Mouse (Mus musculus) kidney, postnatal 14 days (tissue): Measurements from ENCODE around the gene Ewsr1.
"Not testable (repeated sequence)": the region's sequence is repeated elsewhere in the genome, so short reads cannot be mapped to it uniquely, and the experiment has no call there.

Experiments used
- DNase-seq: peaks from one replicate; pipeline ENCODE4 v3.0.0; 2022; ENCODE audit warnings: mixed read lengths

Ewsr1 gene

DNA sequence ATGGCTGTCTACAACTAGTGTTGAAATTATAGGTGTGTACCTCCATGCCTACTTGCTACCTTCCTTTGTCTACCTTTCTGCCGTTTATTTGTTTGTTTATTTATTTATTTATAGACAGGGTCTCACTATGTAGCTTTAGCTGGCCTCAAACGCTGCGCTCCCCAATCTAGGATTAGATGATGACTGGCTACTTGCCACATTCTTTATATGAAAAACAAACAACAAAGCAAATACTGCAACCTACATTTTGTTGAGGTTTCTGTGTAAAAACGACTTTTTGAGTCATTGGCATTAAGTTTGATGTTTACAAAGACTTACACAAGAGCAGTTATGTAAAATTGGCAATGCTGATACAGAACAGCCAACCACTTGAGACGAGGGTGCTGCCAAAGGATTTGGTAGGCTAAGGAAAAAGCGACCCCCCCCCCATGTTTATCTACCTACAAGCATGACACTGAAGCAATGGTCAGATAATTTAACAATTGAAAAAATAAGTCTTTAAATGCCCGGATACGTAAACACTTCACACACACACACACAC, 2.5 kb downstream of the Ewsr1 start:
- DNase-seq = no peak

DNA sequence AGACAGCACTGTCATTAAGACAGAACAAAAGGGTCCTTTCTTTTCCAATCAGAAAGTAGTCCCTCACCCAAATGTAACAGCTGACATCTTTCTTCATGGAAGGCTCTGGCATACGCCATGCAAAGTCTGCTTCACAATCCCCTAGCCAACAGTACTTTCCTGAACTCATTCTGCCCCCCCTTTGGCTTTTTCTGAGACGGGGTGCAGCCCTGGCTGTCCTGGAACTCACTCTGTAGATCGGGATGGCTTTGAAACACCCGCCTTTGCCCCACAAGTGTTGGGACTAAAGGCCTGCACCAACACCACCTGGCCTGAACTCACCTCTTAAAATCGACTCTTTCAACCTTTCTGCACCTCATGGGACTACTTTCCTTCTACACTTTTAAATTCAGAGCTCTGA, 3.2 kb downstream of the Ewsr1 start:
- DNase-seq = no peak

DNA sequence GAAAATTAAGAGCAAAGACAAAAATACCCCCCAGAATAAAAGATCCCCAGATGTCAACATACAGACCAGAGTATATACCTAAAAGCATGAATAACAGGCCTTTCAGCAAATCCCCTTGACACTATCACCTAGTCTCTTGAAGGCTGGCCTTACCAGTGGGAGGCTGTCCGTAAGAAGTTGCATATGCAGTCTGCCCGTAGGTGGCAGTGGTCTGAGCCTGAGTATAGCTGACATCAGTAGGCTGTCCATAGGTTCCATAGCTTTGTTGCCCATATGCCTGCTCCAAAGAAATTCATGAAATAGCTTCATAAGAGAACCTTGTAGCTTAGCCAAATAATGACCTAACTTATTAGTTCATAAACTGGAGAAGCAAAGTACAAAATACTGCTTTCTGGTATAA, 7.4 kb downstream of the Ewsr1 start:
- no peak for DNase-seq

DNA sequence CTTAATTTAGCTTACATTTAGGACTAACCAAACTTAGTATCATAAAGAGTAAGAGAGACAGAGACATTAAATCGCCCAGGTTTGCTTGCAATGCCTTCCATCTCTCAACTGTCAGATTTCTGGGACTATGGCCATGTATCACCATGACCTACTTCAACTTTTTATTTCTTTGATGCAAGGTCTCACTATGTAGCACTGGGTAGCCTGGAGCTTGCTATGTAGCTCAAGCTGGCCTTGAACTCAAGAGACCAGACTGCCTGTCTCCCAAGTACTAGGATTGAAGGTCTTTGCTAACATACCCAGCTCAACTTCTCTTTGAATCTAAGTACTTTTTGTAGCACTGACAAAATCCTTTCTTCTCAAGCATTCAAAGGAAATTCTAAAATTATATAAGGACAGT, 9.9 kb downstream of the Ewsr1 start:
- DNase-seq = no peak

DNA sequence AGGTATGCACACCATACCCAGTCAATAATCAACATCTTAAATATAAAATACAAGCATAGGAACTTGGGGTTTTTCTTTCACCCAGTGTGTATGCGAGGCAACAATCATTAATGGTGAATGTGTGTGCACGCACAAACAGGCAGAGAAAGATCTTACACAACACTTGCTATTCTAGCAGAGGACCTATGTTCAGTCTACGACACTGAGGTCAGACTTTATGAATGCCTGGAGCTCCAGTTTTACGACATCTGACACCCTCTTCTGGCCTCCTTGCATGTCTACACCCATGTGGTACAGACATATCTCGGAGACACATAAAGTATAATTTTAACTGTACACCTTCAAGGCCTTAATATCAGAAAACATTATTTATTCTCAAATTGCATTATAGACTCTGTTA, 22.2 kb downstream of the Ewsr1 start:
- not testable (repeated sequence) for DNase-seq

DNA sequence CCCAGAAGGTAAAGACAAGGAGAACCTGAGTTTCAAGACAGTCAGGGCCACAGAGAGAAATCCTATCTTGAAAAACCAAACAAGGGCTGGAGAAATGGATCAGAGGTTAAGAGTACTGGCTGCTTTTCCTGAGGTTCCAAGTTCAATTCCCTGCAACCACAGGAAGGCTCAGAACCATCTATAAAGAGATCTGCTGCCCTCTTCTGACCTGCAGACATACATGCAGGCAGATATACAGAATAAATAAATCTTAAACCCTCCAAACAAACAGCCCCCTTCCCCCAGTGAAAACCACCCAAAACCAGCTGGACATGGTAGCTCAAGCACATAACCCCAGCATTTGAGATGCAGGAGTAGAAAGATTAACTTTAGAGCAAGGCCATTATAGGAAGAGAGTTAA, 23.3 kb downstream of the Ewsr1 start:
- DNase-seq = no peak

DNA sequence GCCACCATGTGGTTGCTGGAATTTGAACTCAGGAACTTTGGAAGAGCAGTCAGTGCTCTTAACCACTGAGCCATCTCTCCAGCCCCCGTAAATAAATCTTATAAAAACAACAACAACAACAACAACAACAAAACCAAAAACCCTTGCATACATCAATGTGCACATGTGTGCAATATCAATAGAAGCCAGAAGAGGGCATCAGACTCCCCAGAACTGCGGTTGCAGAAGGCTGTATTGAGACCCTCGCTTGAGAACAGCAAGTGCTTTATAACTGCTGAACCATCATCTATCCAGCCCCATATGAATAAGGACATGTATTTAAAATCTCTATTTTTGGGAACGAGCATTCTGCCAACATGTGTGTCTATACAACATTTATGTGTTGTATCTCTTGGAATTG, 24.2 kb downstream of the Ewsr1 start:
- DNase-seq = no peak

DNA sequence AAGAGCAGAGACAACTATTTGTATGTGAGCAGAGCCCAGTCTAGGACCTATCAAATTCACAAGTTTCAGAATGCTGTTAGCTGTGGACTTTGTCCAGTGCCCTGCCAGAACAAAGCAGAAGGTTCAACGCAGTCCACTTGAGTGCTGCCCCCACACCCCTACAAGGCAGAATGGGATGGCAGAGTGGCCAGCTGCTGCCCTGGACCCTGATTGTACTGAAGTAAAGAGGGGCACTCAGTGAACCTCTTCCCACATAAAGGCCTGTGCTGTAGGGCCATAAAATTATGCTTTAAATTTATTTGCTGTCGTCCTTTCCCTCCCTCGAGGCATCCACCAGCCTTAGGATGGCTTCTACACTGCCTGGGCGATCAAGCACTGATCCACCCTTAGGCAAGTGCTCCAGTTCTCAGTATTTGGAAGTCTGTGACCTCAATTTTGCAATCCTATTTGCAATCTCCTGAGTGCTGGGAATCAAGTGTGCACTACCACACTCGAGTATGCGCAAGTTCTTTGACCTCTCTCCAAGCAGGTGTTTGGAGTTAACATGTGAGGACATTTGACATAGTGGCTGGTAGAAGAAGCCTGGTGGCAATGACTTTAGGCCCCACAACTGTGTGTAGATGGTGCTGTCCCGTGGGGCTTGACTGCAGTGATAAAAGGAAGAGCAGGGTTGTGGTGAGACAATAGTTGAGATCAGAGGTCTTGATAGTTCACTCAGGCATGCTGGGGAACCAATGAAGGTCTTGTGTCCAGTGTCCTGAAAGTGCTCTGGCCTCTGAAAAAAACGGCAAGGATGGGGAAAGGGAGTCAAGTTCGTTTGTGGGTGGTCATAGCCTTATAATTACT, 30.7 kb downstream of the Ewsr1 start:
- DNase-seq = no peak

DNA sequence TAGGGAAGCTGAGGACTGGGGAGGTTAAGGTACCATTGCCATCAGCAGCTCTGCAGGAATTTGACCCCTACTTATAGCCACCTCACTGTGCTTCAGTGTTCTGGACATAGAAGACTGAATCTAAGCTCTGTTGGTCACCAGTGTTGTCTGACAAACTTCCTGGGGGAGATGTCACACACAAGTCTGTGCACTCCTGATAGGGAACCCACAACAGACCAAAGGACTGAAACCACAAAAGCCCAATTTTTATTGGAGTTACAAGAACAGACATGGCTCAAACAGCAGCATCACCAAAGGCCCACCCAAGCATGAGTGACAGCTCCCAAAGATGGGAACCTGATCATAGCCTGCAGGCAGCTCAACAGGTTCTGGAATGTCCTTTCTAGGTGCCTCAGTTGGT, 32.0 kb downstream of the Ewsr1 start:
- no peak for DNase-seq

DNA sequence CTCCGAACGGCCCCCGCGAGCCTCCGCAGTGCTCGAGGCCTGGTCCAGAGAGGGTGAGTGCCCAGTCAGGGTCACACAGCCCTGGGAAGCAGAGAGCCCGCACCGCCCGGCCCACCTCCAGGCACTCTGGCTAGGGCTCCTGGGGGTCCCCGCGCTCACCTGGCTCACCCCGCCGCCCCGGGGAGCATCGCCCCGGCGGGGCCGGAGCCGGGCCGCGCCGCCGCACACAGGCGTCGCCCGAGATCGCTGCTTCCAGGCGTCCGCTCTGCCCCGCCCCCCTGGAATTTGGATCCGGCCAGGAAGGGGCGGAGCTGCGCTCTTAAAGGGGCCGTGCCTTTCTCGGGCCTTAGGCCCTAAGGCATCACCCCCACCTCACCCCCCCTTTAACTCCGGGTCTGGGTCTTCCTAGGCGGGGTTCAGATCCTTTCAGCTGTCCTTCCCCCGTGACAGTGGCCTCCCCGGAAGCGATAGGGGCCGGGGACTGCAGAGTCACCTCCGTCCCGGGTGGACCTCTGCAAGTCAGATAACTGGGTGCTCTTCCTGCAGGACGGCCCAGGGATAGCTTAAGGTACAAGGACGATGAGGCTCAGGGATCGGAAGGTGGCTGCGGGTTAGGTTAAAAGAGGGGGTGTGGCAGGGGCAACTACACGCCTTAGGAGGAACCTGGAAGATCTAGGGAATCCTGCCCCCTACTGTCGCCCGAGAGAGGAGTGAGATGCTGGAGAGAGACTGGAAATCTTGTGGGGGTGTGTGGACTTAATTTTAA, 33.8 kb downstream of the Ewsr1 start, which contains the start of gene Gas2l1:
Gene Gas2l1, minus strand, starts transcription at position 272 of the 766 bp plus-strand sequence.
- DNase-seq = peak; percentile 95

DNA sequence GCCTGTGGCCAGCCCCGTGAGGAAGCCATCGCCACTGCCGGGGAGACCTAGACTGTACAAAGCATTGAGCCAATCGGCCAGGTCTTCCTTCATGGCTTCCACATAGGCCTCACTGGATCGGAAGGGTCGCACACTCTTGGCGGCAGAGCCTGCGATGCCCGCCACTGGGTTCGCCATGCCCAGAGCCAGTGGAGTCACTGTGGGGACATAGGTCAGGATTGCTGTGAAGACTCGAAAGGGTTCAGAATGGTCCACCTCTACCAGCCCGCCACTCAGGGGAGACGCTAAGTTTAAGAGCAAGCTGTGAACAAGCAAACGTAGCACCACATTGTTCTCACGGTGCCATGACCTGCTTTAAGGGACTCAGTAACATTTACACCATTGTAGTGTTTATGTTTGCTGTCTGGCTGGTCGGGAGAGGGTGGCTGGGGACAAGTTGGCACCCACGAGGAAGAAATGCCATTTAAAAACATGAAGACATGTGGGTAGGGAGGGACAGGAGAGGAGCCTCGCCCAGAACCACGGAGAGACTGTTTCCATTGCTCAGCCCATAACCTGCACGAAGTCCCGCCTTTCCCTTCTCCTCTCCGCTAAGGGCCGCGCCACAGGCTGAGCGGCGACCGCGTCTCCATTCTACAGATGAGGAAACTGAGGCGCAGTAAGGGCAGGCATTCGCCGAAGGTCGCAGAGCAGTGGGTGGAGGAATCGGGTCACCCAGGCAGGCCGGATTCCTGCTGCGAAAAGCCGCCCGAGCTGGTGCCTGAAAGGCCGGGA, 34.6 kb downstream of the Ewsr1 start:
- DNase-seq = no peak

DNA sequence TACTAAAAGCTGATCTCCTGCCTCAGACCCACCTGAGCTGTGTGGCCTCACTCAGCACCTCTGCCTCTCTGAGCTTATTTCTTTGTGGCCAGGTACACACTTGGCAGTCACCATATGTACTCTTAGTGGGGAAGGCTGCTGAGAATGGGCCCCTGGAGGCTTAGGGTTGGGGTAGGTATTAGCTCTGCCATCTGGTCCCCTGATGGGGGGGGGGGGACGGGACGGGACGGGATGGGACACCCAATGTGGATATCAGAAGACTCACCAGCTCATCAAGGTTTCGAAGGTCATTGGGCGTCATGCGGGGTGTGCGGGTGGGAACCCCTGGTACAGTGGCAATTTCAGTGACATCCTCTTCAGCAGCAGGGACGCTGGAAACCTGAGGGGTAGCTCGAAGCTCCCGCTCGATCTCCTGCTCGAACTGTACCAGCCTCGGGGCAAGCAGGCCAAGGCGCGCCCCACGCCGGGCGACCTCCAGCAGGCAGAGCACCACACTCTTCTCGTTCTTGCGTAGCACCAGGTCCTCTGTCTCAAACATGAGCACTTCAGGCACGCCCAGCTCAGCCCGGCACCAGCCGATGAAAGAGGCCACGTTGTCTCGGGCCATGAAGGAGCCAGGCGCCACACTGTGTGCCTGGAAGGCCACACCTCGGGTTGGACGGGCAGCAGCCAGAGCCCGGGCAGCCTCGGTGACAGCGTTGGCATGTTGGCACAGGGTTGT, 35.3 kb downstream of the Ewsr1 start:
- no peak for DNase-seq

DNA sequence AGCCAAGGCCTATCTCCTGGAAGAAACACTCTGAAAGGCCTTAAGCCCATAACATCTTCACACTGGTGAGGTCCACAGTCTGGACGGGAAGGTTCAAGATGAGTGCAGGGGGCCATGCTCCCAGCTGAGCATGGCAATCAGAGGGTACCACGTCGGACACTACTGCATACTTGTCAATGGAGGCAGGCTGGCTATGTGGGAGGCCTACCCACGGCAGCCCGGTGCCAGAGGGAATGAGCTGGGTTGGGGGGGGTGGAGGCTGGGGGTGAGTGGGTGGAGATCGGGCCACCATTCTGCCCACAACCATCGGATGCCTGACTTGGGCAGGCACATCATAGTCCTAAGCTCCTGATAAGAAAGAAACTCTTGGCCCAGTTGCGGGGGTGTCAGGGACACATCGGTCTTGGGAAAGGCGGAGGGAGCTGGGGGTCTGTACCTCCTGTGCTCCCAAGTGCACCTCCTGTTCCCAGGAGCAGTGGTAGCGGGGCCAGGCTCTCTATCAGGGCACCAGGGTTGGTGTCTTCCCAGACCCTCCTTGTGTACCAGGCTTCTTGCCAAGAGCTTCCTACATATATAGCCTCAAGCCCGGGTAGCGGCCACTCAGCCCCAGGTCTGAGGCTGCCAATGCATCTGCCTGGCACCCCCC, 36.1 kb downstream of the Ewsr1 start:
- DNase-seq = no peak

DNA sequence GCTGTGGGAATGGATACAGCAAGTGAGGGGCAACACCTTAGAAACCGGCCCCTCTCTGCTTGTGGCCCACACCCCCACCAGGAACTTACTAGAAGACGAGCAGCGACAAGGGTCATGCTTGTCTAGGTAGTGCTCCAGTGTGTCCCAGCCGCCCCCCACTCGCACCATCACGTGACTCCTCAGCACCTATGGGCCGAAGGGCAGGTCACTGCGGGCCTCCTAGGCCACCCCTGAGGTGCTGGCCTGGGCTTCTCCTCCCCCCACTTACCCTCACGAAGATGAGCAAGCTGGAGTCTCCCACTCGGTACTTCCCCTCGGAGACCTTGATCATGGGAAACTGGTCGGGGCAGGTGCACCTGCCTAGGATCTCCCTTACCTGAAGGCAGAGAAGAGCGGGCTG, 36.7 kb downstream of the Ewsr1 start:
- DNase-seq = no peak

DNA sequence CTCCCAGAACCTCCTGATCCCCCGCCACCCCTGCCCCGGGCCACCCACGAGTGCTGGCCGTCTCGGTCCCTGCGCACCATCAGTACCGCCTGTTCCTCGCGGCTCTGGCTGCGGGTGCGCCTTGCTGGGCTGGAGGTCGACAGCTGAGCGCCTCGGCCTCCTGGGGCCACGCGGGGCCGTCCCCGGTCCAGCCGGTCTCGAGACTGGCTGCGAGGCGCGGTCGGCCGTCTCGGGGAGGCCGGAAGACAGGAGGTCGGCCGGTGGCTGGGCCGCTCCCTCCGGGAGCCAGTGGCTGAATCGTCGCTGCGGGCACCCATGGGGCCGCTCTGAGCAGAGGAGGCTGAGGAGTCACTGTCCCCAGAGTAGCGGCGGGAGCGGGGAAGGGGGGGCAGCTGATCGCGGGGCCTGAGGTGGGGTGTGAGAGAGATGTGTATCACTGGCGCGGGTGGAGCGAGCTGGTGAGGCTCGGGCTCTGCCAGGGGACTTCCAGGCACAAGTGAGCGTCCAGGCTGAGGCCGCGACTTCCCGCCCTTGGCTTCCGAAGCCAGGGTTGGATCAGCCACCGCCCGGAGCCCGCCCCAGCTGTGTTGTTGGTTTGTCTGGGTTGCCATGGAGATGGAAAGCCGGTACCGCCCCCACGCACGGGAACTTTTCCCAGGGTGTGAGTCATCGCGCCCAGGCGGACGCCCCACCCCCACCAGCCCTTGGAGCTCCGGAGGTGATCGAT, 37.5 kb downstream of the Ewsr1 start:
- DNase-seq = peak; percentile 93

DNA sequence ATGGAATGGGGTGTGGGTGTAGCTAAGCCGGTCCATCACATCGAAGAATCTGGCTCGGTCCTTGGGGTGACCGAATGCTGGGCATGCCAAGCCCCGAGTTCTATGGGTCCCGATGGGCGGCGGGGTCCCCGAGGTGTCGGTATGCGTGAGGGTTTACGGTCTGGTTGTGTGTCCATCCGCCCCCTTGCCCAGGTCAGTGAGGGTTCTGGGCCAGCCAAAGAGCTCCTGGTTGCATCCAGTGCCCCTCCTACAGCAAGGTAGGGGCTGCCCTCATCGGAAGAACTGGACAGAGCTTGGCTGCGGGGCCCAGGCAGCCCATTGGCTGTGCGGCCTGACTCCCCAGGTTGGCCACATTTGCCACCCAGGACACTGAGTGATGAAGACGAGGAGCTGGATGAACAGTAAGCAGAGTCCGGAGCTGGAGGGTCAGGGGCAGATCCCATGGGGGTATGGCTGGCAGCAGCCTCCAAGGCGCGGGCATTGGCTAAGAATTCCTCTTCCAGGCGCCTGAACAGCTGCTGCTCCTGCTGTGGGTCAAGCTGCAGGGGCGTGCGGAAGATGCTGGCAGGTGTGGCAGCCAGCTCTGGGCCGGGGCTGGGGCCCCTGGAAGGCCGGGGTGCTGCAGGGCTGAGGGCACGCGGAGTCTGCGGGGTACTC, 38.2 kb downstream of the Ewsr1 start:
- no peak for DNase-seq

DNA sequence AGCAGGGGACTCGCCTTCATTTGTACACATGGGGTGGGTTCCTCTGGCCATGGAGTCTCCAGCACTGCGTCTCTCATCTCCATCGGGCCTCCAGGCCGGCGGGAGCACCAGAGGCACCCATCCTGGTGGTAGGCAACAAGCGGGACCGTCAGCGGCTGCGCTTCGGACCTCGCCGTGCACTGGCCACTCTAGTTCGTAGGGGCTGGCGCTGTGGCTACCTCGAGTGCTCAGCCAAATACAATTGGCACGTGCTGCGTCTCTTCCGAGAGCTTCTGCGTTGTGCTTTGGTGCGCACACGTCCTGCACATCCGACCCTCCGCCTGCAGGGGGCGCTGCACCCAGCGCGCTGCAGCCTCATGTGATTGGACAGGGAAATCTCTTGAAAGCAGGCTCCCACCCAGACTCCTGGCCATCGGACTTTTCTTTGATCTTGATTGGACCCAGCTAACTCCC, 39.3 kb downstream of the Ewsr1 start:
- DNase-seq = no peak

DNA sequence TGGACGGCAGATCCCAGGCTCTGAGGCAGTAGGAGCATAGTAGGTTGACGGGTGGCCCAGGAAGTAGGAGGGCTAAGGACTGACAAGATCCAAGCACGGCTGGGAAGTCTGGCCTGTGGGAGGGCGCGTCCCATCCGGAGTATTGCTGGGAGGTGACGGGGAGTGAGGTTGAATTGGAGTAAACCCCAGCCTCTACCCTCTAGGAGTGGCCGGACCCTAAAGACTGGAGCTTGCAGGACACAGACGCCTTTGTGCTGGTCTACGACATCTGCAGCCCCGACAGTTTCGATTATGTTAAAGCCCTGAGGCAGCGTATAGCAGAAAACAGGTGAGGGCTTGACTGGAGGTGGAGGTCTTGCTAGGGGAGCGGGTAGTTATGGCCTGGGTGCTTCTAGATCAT, 39.8 kb downstream of the Ewsr1 start:
- no peak for DNase-seq

DNA sequence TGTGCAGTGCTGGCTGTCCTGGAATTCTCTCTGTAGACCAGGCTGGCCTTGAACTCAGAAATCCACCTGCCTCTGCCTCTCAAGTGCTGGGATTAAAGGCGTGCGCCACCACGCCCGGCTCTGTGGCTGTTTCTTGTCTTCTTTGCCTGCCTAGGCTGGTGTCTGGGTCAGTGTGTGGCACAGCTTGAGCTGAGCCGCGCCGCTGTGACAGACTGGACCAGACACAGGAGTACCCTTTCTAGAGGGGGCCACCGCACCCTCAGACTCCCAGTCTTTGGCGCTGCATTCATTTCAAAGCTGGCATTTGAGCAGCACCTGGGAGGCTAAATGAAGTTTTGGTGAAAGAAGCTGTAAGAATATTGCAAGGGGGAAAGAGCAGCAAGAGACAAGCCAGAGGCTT, 40.3 kb downstream of the Ewsr1 start:
- no peak for DNase-seq

DNA sequence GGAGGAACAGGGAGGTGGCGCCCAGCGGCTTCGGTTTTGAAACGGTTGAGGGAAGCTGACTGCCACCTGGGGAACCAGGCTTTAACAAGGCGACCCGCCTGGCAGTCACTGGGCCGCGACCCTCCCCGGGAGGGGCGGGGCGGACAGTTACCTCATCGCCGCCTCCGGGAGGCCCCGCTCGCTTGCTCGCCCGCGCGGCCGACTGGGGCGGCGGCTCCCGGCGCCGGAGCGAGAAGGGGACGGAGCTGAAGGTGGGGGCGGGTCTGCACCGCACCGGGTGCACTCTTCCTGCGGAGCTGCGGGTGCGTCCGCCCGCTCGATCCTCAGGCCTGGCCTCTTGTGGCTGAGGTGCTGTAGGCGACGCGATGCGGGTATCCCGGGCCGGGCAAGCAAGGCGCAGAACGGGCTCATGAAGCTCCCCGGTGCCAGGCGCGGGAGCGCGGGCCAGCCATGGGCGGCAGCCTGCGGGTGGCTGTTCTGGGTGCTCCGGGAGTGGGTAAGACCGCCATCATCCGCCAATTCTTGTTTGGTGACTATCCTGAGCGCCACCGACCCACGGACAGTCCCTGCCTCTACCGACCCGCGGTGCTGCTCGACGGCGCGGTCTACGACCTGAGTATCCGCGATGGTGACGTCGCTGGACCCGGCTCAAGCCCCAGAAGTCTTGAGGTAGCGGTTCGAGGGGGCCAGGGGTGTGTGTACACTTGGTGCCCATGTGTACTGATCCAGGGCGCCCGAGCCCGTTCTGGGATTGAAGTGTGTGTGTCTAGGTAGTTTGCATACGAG, 41.0 kb downstream of the Ewsr1 start, which contains the start of gene Rasl10a:
Gene Rasl10a, plus strand, starts transcription at position 273 of the 786 bp plus-strand sequence.
- DNase-seq = peak; percentile 68
